Mouse (Mus musculus): ENCODE results near the gene Ezh1.
A peak's percentile ranks its signal among the peaks of the same experiment; 100 is the strongest.

Ezh1 gene

DNA sequence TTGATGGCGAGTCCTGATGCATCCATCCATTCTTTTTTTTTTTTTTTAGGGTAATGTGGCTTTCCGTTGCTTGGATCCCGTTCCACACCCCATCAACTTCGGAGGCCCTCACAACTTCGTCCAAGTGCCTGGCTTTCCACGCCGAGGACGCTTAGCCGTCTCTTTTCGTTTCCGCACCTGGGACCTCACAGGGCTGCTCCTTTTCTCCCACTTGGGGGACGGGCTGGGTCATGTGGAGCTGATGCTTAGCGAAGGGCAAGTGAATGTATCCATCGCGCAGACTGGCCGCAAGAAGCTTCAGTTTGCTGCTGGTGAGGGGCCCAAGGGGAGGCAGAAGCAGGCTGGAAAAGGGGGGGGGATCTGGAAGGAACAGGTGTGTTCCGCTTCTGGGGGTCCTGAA lies 46.0 kb downstream of the Ezh1 start:
- no peak for DNase-seq

DNA sequence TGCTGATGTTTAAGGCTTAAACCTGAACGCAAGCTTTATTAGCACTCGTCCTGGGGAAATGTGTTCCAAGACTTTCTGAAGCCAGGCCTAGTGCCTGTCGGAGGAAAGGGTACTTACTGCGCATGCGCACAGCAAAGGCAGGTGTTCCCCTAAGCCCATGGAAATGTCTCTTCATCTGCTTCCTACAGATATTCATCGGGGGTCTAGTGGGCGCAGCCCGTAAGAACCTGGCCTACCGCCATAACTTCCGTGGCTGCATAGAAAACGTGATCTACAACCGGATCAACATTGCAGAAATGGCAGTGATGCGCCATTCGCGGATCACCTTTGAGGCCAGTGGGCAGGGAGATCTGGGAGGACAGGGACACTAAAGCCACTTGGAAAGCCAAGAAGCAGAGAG lies 47.0 kb downstream of the Ezh1 start:
- no peak for DNase-seq

DNA sequence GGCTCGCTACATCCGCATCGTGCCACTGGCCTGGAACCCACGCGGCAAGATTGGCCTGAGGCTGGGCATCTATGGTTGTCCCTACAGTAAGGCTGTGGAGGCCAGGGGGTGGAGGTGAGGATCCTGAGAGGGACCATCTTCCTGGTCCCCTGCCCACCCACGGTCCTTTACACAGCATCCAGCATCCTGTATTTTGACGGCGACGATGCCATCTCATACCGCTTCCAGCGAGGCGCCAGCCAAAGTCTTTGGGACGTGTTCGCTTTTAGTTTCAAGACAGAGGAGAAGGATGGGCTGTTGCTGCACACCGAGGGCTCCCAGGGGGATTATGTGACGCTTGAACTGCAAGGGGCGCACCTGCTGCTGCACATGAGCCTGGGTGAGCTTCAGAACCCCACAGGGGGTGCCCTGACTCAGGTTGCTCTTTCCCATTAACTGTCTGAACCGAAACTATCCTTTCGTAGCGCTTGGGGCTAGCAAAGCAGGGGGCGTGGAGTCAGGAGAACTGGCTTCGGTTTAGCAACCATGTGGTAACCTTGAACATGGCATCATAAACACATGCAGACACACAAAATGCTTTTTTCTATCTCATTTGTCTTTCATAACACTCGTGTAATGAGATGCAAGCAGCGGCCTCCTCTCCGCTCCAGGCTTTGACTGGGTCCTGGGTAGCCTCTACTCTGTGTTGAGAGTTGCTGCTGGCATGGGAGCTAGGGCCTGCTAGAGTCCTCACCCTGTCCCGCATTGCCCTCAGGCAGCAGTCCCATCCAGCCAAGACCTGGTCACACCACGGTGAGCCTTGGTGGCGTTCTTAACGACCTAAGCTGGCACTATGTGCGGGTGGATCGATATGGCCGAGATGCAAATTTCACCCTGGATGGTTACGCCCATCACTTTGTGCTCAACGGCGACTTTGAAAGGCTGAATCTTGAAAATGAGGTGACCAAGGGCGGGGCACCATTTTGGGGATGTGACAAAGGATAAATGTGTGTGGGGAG lies 47.9 kb downstream of the Ezh1 start:
- no peak for DNase-seq

DNA sequence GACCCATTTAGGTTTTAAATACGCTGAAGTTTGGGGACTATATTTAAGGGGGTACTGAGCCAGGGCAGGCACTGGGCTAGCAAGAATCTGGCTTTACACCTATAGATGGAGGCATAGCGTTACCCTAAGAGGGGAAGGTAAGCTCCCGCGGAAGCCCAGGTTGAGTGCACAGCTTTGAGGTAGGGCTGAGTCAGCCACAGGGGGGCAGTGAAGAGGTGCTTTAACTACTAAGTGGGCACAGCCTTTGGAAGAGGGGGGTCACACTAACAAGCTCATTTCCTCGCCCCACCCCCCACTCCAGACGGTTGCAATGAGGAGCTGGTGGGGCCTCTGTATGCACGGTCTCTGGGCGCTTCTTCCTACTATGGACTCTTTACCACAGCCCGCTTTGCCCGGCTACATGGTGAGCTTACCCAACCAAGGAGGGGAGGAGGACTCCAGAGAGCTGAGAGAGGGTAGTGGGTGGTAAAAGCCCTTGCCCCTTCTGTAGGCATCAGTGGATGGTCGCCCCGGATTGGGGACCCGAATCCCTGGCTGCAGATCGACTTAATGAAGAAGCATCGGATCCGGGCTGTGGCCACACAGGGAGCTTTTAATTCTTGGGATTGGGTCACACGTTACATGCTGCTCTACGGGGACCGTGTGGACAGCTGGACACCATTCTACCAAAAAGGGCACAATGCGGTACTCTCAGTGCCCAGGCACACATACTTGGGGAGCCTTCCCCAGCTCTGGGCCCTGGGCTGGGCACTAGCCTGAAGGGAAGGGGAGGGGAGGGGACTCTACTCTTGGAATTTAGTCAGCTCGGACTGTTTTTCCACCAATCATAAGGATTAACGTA lies 49.1 kb downstream of the Ezh1 start:
- DNase-seq = peak; percentile 50 to 55

DNA sequence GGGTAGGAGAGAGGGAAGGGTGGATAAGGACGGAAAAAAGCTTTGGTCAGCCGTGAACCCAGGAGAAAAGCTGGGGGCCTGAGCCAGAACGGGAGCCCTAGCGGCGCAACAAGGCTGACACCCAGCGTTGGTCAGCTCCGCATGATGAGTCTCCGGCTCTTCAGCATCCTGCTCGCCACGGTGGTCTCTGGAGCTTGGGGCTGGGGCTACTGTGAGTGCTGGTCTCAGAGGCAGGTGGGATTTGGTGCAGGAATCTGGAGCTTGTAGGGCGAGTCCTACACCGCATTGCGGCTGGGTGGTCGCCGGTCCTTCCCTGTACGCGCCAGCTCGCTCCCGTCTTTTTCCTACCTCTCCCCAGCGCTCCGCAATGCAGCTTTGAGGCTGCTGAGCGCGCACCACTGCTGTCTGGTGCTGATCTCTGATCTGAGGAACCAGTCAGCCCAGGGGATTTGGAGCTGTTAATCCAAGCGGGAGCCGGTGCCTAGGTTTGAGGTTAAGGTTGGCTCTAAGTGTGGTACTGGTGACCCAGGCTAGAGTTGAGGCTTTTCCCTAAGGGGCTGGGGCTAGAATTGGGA lies 50.1 kb downstream of the Ezh1 start:
- peak in 1 of 2 experiments; percentile 27 for DNase-seq

DNA sequence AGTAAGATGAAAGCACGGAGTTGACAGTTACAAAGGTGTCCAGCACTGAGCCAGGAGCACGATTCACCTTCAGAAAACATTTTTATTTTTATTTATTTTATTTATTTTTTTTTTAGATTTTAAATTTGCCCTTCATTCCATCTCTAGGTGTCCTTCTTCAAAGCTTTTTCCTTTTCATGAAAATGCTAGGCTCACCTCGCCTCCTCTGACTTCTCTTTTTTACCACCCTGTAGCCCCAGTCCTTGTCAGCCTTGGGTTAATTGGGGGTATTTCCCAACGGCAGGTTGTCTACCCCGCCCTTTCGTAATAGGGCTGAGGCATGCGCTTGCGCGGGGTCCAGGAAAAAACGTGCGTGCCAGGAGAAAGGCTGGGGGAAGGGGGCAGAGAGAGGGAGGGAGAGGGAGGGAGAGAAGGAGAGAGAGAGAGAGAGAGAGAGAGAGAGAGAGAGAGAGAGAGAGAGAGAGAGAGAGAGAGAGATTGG lies 50.6 kb downstream of the Ezh1 start:
- peak; percentile 23 to 41 for DNase-seq

DNA sequence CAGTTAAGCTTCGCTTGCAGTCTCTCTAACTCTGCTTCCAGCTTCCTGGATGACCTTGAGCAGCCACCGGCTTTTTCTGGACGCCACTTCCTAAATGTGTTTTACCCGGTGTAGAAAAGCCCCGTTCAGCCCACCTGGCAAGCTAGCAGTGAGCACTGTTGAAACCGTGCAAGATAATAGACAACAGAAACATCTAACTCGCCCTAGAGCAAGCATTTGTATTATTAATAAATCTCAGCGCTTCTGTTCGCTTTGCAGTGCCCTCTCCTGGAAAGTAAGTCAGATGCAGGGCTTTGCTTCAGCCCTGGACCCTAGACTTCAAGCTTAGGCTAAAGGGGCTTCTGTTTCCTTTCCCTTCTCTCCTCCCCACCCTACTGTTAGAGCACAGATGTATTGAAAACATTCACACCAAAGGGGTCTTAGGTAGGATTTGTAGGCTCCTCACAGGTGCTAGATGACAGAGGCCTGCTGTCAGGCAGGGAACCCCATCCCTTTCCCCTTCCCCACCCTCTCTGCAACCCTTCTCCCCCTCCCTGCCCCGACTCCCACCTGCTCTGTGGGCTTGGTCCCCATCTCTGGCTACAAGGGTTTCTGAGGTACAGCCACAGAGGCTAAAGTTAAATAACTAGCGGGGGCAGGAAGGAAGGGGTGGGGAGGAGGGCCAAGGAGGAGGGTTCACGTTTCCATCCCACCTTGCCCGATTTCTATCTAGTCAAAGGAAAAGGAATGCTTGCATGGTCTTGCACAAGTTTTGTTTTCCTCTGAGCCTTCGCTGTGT lies 51.2 kb downstream of the Ezh1 start, which contains the start of gene Ccr10:
Ccr10 (minus strand) TSS at position 593 of the 778 bp plus-strand sequence.
- no peak for DNase-seq

DNA sequence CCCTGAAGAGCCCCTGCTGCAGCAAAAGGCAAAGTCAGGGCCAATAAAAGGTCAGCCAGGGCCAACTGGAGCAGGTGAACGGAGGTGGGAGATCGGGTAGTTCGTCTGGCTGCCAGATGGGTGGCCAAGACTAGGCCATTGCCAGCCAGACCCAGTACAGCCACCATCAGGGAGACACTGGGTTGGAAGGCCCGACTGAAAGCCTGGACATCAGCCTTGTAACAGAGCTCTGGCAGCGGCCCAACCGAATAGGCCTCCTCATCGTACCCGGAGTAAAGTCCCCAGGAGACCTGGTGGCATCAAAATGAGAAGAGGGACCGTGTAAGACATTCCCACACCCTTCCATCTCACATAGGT lies 51.9 kb downstream of the Ezh1 start:
- DNase-seq = no peak

DNA sequence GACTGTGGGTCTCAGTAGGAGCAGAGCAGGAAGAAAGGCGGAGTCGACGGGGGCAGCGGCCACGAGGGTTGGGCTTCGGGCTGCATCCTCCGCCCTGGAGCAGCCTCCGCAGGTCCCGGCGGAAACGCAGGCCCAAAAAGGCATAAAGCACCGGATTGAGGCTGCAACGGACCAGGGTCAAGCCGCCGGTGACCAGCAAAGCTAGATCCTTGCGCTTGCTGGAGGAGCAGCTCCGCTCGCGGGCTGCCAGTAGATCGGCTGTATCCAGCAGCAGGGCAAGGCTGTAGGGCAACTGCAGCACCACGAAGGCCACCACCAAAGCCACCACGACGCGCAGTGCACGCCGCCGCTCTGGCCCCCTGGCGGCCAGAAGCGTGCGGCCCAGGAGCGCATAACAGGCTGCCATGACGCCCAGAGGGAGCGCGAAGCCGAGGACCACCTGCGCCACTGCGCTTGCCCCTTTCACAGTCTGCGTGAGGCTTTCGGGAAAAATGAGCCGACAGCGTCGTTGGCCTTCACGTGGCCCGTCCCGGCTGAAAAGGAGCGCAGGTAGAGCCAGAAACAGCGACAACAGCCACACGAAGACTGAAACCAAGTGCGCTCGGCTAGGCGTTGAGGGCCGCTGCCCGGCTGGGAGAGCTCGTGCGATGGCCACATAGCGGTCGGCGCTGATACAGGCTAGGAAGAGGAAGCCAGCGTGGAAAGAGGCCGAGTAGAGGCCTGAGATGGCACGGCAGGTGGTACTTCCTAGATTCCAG lies 52.5 kb downstream of the Ezh1 start:
- peak; percentile 79 to 82 for DNase-seq

DNA sequence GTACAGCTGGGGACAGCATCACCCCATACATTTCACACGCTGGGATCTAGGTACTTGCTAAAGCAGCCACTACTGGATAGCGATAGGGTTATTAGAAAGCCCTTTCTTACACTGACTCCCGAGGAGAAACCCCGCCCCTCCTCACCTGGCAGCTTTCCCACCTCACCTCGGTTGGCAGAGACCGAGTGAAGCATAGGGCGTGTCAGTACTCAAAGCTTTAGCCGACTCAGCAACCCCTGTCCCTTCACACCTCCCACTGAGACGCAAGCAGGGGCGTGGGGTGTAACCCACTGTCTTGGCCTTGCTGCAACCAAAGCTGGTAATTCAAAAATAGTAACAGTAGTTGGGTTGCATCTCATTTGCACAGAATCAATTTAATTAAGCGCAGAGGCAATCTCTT lies 53.2 kb downstream of the Ezh1 start:
- DNase-seq = peak; percentile 84 to 86

DNA sequence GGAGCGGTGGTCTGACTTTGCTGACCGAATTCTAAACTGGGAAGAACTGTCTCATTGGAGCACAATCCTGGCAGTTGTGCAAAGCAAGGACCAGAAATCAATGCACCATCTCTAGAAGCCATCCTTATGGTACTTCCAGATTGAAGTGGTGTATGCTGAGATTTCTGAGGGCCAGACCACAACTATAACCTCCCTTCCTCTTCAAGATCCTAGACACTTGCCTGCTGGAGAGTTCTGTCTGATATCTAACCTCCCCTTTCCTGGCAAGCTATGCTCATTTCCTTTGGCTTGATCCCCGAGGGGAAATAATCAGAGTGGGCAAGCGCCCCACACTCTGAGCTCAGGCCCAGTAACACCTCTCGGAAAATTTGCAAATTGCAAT lies 53.8 kb downstream of the Ezh1 start:
- DNase-seq = no peak

DNA sequence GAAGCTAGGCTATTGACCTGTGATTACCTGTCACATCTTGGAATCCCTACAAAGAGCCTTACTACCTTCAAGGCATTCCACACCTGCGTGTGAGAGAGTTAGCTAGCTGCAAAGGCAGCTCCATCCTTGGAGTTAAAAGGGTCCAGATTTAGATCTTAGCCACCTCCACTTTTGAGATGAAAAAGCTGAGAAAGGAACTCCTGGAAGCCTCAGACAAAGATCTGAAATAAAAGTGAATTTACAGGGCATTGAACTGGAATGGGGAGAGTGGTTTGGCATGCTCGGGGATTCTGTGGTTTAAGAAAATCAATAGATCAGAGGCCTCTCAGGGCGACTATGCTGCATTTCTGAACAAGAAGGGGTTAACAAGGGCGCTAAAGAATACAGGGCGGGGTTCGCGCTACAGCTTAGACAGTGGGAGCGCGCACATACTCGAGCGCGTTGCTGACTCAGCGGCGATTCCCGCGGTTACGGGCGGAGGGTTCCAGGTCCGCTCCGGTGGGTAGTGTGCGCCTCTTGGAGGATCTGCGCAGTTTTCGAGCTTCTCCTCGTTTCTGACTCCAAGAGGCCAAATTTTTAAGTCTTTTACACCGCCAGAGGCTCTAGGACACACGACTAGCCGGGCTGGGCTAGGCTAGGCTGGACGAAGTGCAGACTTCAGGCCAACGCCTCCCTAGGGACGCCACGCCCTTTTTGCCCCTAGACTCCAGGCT lies 54.4 kb downstream of the Ezh1 start:
- peak; percentile 74 to 77 for DNase-seq

DNA sequence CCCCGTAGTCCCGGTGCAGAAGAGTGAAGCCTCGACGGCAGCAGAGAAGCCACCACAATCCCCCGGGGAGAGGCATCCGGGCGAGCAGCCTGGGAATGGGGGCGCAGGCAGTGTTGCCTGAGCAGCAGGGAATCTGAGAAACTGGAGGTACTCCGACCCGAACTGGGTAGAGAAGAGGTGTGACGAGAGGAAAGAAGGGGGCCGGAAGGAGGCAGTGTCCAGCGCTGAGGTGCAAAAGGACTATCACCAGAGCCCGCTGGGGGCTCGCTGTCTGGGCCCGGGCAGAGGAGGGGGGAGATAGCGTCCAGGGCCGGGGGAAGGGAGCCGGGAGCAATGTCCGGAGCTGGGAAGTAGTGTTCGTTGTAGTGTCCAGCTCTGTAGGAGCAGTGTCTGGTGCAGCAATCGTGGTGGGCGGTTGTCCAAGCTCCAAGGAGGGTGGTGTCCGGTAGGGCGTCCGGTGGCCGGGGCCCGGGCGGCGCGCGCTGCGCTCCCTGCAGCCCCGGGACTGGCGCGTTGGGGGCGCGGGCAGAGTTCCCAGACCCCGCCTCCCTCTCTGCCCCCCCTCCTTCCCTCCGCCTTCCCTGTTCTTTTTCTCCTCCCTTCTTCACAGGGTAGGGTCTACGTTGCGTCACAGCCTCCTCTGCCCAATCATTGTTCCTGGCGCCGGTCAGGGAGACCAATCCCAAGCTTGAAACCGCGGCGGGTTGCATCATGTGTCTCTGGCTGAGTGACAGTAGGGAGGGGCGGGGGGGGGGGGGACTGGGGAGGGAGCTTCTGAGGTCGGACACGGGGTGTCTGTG lies 55.3 kb downstream of the Ezh1 start, which contains the start of gene Plekhh3:
Plekhh3 (minus strand) TSS at position 541 of the 800 bp plus-strand sequence.
- DNase-seq = peak; percentile 98

DNA sequence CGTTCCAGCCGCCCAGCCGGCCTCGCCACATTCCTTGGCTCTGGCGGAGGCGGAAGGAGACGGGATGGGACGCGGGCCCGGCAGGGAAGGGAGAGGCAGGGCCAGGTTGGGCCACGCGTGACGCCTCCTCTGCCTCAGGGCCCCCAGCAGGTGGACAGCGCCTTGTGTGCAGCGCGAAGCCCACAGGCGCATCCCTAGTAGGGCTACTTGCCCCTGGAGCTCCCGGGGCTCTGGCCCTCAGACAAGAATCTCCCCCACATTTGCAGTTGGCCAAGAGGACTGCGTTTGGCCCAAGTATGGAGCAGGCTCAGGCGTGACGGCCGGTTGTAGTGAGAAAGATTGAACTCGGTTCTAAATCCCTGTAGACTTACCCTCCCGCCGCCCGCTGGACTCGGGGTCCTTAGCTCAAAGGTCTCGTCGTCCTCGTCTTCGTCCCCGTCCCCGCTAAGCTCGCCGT lies 55.9 kb downstream of the Ezh1 start, which contains the start of gene Cntnap1:
Cntnap1 (plus strand) TSS at position 170 of the 457 bp plus-strand sequence.
- DNase-seq = peak; percentile 79 to 85

DNA sequence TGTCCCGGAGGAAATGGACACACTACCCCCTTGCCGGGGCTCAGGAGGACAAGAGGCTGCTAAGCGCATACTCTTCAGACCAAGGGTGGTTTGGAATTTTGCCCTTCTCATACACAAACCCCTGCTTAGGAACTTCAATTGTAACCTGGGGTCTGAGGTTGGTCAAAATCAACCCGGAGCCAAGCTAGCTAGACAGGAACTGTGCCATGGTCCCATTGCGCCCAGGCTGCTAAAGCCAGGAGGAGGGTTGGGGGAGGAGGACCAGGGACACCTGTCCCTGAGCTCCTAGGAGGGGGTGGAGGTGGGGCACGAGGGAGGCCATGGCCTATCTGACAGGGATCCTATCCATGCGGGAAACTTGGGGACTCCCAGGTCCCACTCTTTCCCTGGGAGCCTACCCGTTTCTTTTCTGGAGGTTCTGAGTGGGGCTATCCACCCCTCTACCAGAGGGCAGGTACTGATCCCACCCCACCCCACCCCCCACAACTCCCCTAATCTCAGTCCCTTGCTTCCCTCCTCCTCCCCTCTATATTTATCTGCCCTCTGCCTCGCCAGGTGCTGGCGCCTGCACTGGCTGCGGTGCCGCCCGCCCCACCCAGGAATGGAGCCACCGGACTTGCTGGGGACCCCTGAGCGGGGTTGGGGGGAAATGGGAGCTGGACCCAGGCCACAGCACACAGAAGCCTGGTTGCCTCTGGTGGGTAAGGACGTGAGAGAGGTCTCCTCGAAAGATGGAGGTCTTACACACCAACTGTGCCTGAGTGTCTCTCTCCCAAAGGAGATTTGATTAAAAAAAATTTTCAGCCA lies 56.8 kb downstream of the Ezh1 start:
- no peak for DNase-seq

DNA sequence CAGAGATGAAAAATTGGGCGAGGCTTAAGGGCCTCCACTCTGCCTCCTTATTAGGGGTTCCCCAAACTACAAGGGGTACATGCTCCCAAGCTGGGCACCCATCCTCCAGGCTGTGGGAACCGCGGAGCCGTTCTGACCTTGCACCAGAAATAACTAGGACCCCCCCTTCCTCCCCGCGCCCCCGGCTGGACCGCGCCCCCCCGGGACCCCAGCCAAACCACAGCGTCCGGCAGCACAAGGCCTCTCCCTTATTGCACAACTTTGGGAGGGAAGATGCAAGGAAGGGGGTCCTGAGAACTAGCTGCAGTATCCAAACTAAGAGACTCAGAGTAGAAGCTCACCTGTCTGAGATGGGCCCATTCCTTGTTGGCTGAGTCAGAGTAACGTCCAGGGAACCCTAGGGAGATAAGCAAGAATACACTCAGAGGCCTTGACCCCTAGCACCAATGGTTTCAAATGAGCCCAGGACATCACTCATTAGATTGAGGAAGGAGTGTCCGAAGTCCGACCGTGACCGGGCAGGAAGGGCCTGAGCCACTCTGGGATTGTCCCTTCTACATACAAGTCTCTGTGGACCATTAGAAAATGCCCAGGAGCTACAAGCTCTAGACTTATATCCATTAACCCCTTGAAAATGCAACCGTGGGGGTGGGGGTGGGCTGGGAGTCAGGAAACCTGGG lies 57.8 kb downstream of the Ezh1 start:
- DNase-seq = peak in 1 of 2 experiments; percentile 39

DNA sequence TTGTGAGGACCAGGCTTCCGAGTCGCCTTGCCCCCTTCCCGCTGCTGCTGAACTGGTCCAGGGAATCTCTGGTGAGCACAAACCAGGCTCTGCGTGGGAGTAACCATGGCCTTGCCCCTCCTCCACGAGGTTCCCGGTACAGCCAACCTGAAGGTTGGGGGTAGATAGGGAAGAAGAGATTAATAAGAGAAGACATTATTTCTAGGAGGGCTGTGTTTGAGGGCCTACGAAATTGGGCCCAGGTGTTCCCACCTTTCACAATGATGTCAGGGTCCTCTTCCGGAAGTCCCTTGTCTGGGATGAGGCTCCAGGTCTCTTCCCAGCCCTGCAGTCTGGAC lies 58.3 kb downstream of the Ezh1 start:
- DNase-seq = no peak
